Mouse (Mus musculus) myocyte (in vitro differentiated cells): ENCODE measurements around the gene Tmem108. TPM values are rescaled to one million over a fixed set of nuclear protein-coding genes. Genes with fewer than 3 reads are reported as not detected.

Experiments used
- H3K27me3 ChIP-seq: one replicate; pipeline ENCODE4 v1.6.1; 2011; ENCODE audit not compliant: control insufficient read depth, insufficient read depth, insufficient read length
- H3K36me3 ChIP-seq: one replicate; pipeline ENCODE4 v1.6.1; 2011; ENCODE audit not compliant: control insufficient read depth, insufficient read depth
- H3K4me2 ChIP-seq: one replicate; pipeline ENCODE4 v1.6.1; 2011; ENCODE audit warnings: low read depth, control low read depth
- H3K4me3 ChIP-seq: one replicate; pipeline ENCODE4 v1.5.1; 2011; ENCODE audit warnings: mild to moderate bottlenecking, control low read depth, moderate library complexity
- H3K79me2 ChIP-seq: one replicate; pipeline ENCODE4 v1.6.1; 2011; ENCODE audit not compliant: control insufficient read depth, insufficient read depth
- H3ac ChIP-seq: one replicate; pipeline ENCODE4 v1.6.1; 2011; ENCODE audit not compliant: control insufficient read depth, insufficient read length
- CEBPB ChIP-seq: IDR thresholded peaks from 2 replicates; pipeline ENCODE4 v1.6.1; 2011; ENCODE audit warnings: mild to moderate bottlenecking, moderate library complexity; ENCODE audit not compliant: poor library complexity, insufficient read depth, severe bottlenecking
- E2F4 ChIP-seq: IDR thresholded peaks from one replicate; pipeline ENCODE4 v1.6.1; 2011; ENCODE audit warnings: mild to moderate bottlenecking, control low read depth, moderate library complexity; ENCODE audit not compliant: insufficient read depth
- MAX ChIP-seq: IDR thresholded peaks from one replicate; pipeline ENCODE4 v1.6.1; 2011; ENCODE audit warnings: low read depth, mild to moderate bottlenecking, control low read depth
- MYOD1 ChIP-seq, 3 experiments: IDR thresholded peaks; one replicate each; pipeline ENCODE4 v1.6.1; 2011; ENCODE audit warnings: control low read depth in 2 of 3, low read depth in 2 of 3, mild to moderate bottlenecking in 2 of 3, moderate library complexity in 1 of 3; ENCODE audit not compliant: insufficient read length in 2 of 3, control insufficient read depth in 1 of 3
- MYOG ChIP-seq, 3 experiments: IDR thresholded peaks; one replicate each; pipeline ENCODE4 v1.6.1; 2011; ENCODE audit warnings: control low read depth in 2 of 3, low read depth in 2 of 3, mild to moderate bottlenecking in 2 of 3; ENCODE audit not compliant: insufficient read length in 2 of 3, control insufficient read depth in 1 of 3, insufficient read depth in 1 of 3
- POLR2A ChIP-seq: IDR thresholded peaks from one replicate; pipeline ENCODE4 v1.6.1; 2011; ENCODE audit warnings: low read depth, mild to moderate bottlenecking, control low read depth, moderate library complexity; ENCODE audit not compliant: insufficient read length
- POLR2AphosphoS2 ChIP-seq: IDR thresholded peaks from one replicate; pipeline ENCODE4 v1.6.1; 2011; ENCODE audit warnings: low read depth, control low read depth; ENCODE audit not compliant: insufficient read length
- REST ChIP-seq: IDR thresholded peaks from one replicate; pipeline ENCODE4 v1.6.1; 2011; ENCODE audit warnings: mild to moderate bottlenecking, control low read depth, moderate library complexity; ENCODE audit not compliant: insufficient read depth, insufficient read length
- SRF ChIP-seq: IDR thresholded peaks from one replicate; pipeline ENCODE4 v1.6.1; 2011; ENCODE audit warnings: low read depth; ENCODE audit not compliant: control insufficient read depth, insufficient read length
- TCF12 ChIP-seq: IDR thresholded peaks from one replicate; pipeline ENCODE4 v1.6.1; 2011; ENCODE audit warnings: mild to moderate bottlenecking, control low read depth; ENCODE audit not compliant: poor library complexity, insufficient read depth, severe bottlenecking
- TCF3 ChIP-seq: IDR thresholded peaks from one replicate; pipeline ENCODE4 v1.6.1; 2011; ENCODE audit warnings: low read depth, control low read depth; ENCODE audit not compliant: insufficient read length
- USF1 ChIP-seq: IDR thresholded peaks from one replicate; pipeline ENCODE4 v1.6.1; 2011; ENCODE audit warnings: low read depth, mild to moderate bottlenecking, control low read depth, moderate library complexity
- polyA plus RNA-seq: library from polyadenylated mRNA; unstranded; fragments of >200 nt; fragmentation: generic; extraction: Trizol; gene quantifications from one replicate; pipeline ENCODE4 v1.2.1, GENCODE M21; 2012; ENCODE audit warnings: missing spikeins

The Tmem108 gene
- polyA plus RNA-seq, 1 experiment: not detected

- no peak for TF ChIP-seq MAX
- no peak for TF ChIP-seq SRF
- TF ChIP-seq TCF3: no peak
- TF ChIP-seq TCF12: no peak
- no peak overlapping the region for H3ac ChIP-seq
- no peaks in the 10 kb centered on the region for H3K79me2 ChIP-seq
- H3K4me3 ChIP-seq: no peak overlapping the region
- no peaks in the 10 kb centered on the region for H3K36me3 ChIP-seq
- no peak overlapping the region for H3K4me2 ChIP-seq
- peaks cover 21% of the 10 kb centered on the region for H3K27me3 ChIP-seq
Observed at GRCm38 (mm10) chr9:103523742-103524403, 237.8 kb downstream of the Tmem108 start.

GRCm38 (mm10) chr9:103523008-103523407 lies 238.6 kb downstream of the Tmem108 start:
- H3K27me3 ChIP-seq: peaks cover 21% of the 10 kb centered on the region
- TF ChIP-seq POLR2A: no peak
- no peak for TF ChIP-seq MAX
- TF ChIP-seq REST: no peak
- TF ChIP-seq TCF12: no peak
- TF ChIP-seq MYOG (IDR thresholded peaks at IDR 0.05; ENCODE audit: control insufficient read depth in 1 of 3, insufficient read depth in 1 of 3, insufficient read length in 2 of 3, low read depth in 2 of 3): no peak
- no peak overlapping the region for H3K4me3 ChIP-seq
- H3K79me2 ChIP-seq: no peaks in the 10 kb centered on the region
- no peak overlapping the region for H3K4me2 ChIP-seq
- no peak overlapping the region for H3ac ChIP-seq
- H3K36me3 ChIP-seq: no peaks in the 10 kb centered on the region

- H3K4me2 ChIP-seq: no peak overlapping the region
- no peaks in the 10 kb centered on the region for H3K79me2 ChIP-seq
- peaks cover 16% of the 10 kb centered on the region for H3K27me3 ChIP-seq
- no peak overlapping the region for H3ac ChIP-seq
- no peak for TF ChIP-seq REST
- H3K36me3 ChIP-seq: no peaks in the 10 kb centered on the region
- no peak overlapping the region for H3K4me3 ChIP-seq
Observed at GRCm38 (mm10) chr9:103513884-103514283, 247.8 kb downstream of the Tmem108 start.

- Histone ChIP-seq H3K79me2 (no peaks in the 10 kb centered on the region), H3ac (no peak overlapping the region), H3K4me3 (no peak overlapping the region), H3K27me3 (peaks cover 16% of the 10 kb centered on the region), H3K4me2 (no peak overlapping the region), H3K36me3 (no peaks in the 10 kb centered on the region)
- TF ChIP-seq POLR2AphosphoS2 (no peak), USF1 (no peak), MYOD1 (IDR thresholded peaks at IDR 0.05; ENCODE audit: control insufficient read depth in 1 of 3, insufficient read length in 2 of 3, low read depth in 2 of 3) (no peak), SRF (no peak), CEBPB (no peak), MAX (no peak), E2F4 (no peak), REST (no peak), MYOG (IDR thresholded peaks at IDR 0.05; ENCODE audit: control insufficient read depth in 1 of 3, insufficient read depth in 1 of 3, insufficient read length in 2 of 3, low read depth in 2 of 3) (no peak), POLR2A (no peak), TCF12 (no peak), TCF3 (no peak)
Observed at GRCm38 (mm10) chr9:103512257-103512656, 249.4 kb downstream of the Tmem108 start.

GRCm38 (mm10) chr9:103506968-103507584 lies 254.6 kb downstream of the Tmem108 start:
- H3K36me3 ChIP-seq: no peaks in the 10 kb centered on the region
- H3ac ChIP-seq: no peak overlapping the region
- H3K4me2 ChIP-seq: no peak overlapping the region
- no peak overlapping the region for H3K4me3 ChIP-seq
- TF ChIP-seq POLR2AphosphoS2 (no peak), POLR2A (no peak)
- H3K27me3 ChIP-seq: peaks cover 8% of the 10 kb centered on the region
- H3K79me2 ChIP-seq: no peaks in the 10 kb centered on the region

- no peak overlapping the region for H3ac ChIP-seq
- TF ChIP-seq CEBPB (no peak), MYOG (IDR thresholded peaks at IDR 0.05; ENCODE audit: control insufficient read depth in 1 of 3, insufficient read depth in 1 of 3, insufficient read length in 2 of 3, low read depth in 2 of 3) (no peak)
- H3K4me2 ChIP-seq: no peak overlapping the region
- no peaks in the 10 kb centered on the region for H3K79me2 ChIP-seq
- peaks cover 1% of the 10 kb centered on the region for H3K27me3 ChIP-seq
- no peak overlapping the region for H3K4me3 ChIP-seq
- no peaks in the 10 kb centered on the region for H3K36me3 ChIP-seq
Observed at GRCm38 (mm10) chr9:103505067-103505466, 256.6 kb downstream of the Tmem108 start.
